ENCODE assay signal across 20 mouse cellular contexts in genomic region chr9:3184343-3184742, GRCm38 (mm10).
DNase-seq lines count a peak whose midpoint lies in the region; ATAC-seq and TF ChIP-seq lines count a peak whose summit lies in the region.
"Had no signal": no experiment of that assay in that cellular context is flagged by ENCODE, and none has a peak within 500 bp of the region (broad histone marks: within the 10 kb centered on the region; RNA-seq: fewer than 3 reads in every experiment).

No protein-coding gene starts in this region.

- no peaks in the 10 kb centered on the region for H3K36me3 ChIP-seq in MEL (ENCODE audit: control insufficient read depth in 1 of 2, insufficient read depth in 2 of 2, low read length in 2 of 2)
- H3K36me3 ChIP-seq in hindbrain, embryonic 13.5 days = no peaks in the 10 kb centered on the region
- H3K36me3 ChIP-seq: G1E had no signal

- H3K9ac ChIP-seq in MEL (ENCODE audit: control insufficient read depth, low read depth, low read length, poor library complexity, severe bottlenecking) = no peak overlapping the region
- no peak overlapping the region for H3K9ac ChIP-seq in hindbrain, embryonic 13.5 days

- no peak overlapping the region for H3K27ac ChIP-seq in MEL (ENCODE audit: control insufficient read depth, low read depth, low read length)
- no peak overlapping the region for H3K27ac ChIP-seq in hindbrain, embryonic 13.5 days

- no peak for ATAC-seq in hindbrain, embryonic 13.5 days (ENCODE audit: low FRiP score)
- ATAC-seq: activated CD4-positive, CD25-positive, alpha-beta regulatory T cell, adult 4 months; CD4-positive, CD25-positive, alpha-beta regulatory T cell, adult 4 months; Patski had no signal

- no peak overlapping the region for H3K4me2 ChIP-seq in hindbrain, embryonic 13.5 days

- H3K9me3 ChIP-seq in MEL (replicated peaks; ENCODE audit: insufficient read depth, low read length) = no peaks in the 10 kb centered on the region
- H3K9me3 ChIP-seq in hindbrain, embryonic 13.5 days = peaks cover 51% of the 10 kb centered on the region
- H3K9me3 ChIP-seq: G1E had no signal

- no peaks in the 10 kb centered on the region for H3K79me2 ChIP-seq in MEL (ENCODE audit: control insufficient read depth, insufficient read depth, low read length, poor library complexity)

- H3K4me3 ChIP-seq in MEL (ENCODE audit: control insufficient read depth in 1 of 2, insufficient read depth in 1 of 2, low read depth in 2 of 2, low read length in 2 of 2) = no peak overlapping the region
- no peak overlapping the region for H3K4me3 ChIP-seq in hindbrain, embryonic 13.5 days

- TF ChIP-seq EP300 in MEL (IDR thresholded peaks at IDR 0.05; ENCODE audit: low read depth in 1 of 2, low read length in 2 of 2) = peak; percentile 65 to 67

- DNase-seq in heart, adult 11 months = peak; percentile 11
- DNase-seq in heart, postnatal 25 days (ENCODE audit: low spot score) = no peak
- peak; percentile 71 for DNase-seq in MEL (ENCODE audit: low read depth, low spot score)
- DNase-seq: adrenal gland, adult 2 months; adrenal gland, adult 8-10 months; adrenal gland, postnatal 10 days; adrenal gland, postnatal 14 days; adrenal gland, postnatal 25 days; adrenal gland, postnatal 36 days; B cell, adult 2 months; cerebellum, adult 11 months; cerebellum, adult 11-12 months; cerebellum, adult 18-20 months; cerebellum, adult 2 months had no signal

- H3K27me3 ChIP-seq in MEL (ENCODE audit: control insufficient read depth in 1 of 2, insufficient read depth in 2 of 2, low read length in 2 of 2) = no peaks in the 10 kb centered on the region
- no peaks in the 10 kb centered on the region for H3K27me3 ChIP-seq in hindbrain, embryonic 13.5 days
- H3K27me3 ChIP-seq: CH12.LX, Patski had no signal

- intact Hi-C loops in heart, postnatal 25 days (cut with DNase I) = no loop called here

- no peaks in the 10 kb centered on the region for H3K4me1 ChIP-seq in MEL (ENCODE audit: control insufficient read depth in 1 of 2, insufficient read depth in 2 of 2, low read length in 2 of 2)
- no peaks in the 10 kb centered on the region for H3K4me1 ChIP-seq in hindbrain, embryonic 13.5 days (replicated peaks)

- TF ChIP-seq RAD21 in MEL (IDR thresholded peaks at IDR 0.05; ENCODE audit: low read depth, low read length) = no peak

- no peak for TF ChIP-seq CTCF in MEL (IDR thresholded peaks at IDR 0.05 in 2 of 3, conservative IDR thresholded peaks at IDR 0.05 in 1 of 3; ENCODE audit: control insufficient read depth in 1 of 3, insufficient read depth in 1 of 3, low read depth in 2 of 3, low read length in 3 of 3, poor library complexity in 1 of 3, severe bottlenecking in 1 of 3)

- no peak for TF ChIP-seq POLR2A in MEL (IDR thresholded peaks at IDR 0.05; ENCODE audit: control insufficient read depth in 1 of 2, insufficient read depth in 1 of 2, low read depth in 1 of 2, low read length in 2 of 2, poor library complexity in 1 of 2)

TF ChIP-seq in MEL, 35 proteins besides CTCF, POLR2A, EP300 and RAD21:
- TF ChIP-seq GATA1 (IDR thresholded peaks at IDR 0.05; ENCODE audit: low read depth, low read length) (peak; percentile 41; the same call in 1 of the 2 replicates), HCFC1 (IDR thresholded peaks at IDR 0.05; ENCODE audit: low read depth, low read length) (no peak), MXI1 (IDR thresholded peaks at IDR 0.05; ENCODE audit: low read depth, low read length) (no peak), ZMIZ1 (IDR thresholded peaks at IDR 0.05; ENCODE audit: low read depth, low read length) (no peak), NRF1 (IDR thresholded peaks at IDR 0.05; ENCODE audit: insufficient read depth, low read depth, low read length, poor library complexity, severe bottlenecking) (no peak), UBTF (IDR thresholded peaks at IDR 0.05; ENCODE audit: borderline replicate concordance, insufficient read depth, low read depth, low read length) (no peak), ELF1 (IDR thresholded peaks at IDR 0.05; ENCODE audit: low read depth, low read length) (no peak), ZNF384 (IDR thresholded peaks at IDR 0.05; ENCODE audit: low read depth, low read length) (peak; percentile 46; the same call in 1 of the 2 replicates), POLR2AphosphoS5 (IDR thresholded peaks at IDR 0.05; ENCODE audit: borderline replicate concordance, low read depth, low read length) (no peak), USF2 (IDR thresholded peaks at IDR 0.05; ENCODE audit: borderline replicate concordance in 1 of 2, insufficient read depth in 1 of 2, low read depth in 1 of 2, low read length in 2 of 2) (no peak), MAX (IDR thresholded peaks at IDR 0.05; ENCODE audit: low read length) (peak; percentile 15; the same call in 1 of the 2 replicates), SIN3A (IDR thresholded peaks at IDR 0.05; ENCODE audit: low read length) (peak; percentile 30; the same call in 1 of the 2 replicates), TAL1 (IDR thresholded peaks at IDR 0.05; ENCODE audit: low read length) (no peak), JUND (IDR thresholded peaks at IDR 0.05; ENCODE audit: low read depth, low read length) (no peak), GABPA (IDR thresholded peaks at IDR 0.05; ENCODE audit: low read depth, low read length) (no peak), TCF12 (IDR thresholded peaks at IDR 0.05; ENCODE audit: low read depth, low read length) (0 out of 2 replicates have a peak, but pooled peaks have one; percentile 36), MEF2A (IDR thresholded peaks at IDR 0.05; ENCODE audit: extremely low read depth, insufficient replicate concordance, low read depth, low read length, poor library complexity, severe bottlenecking) (no peak), MYB (IDR thresholded peaks at IDR 0.05; ENCODE audit: low read depth, low read length) (peak; percentile 37; the same call in 1 of the 2 replicates), POLR2AphosphoS2 (IDR thresholded peaks at IDR 0.05; ENCODE audit: low read length) (no peak), ZC3H11A (IDR thresholded peaks at IDR 0.05; ENCODE audit: low read depth, low read length) (no peak), CHD1 (IDR thresholded peaks at IDR 0.05; ENCODE audit: low read depth, low read length) (no peak), MAZ (IDR thresholded peaks at IDR 0.05; ENCODE audit: low read depth, low read length) (no peak), NELFE (IDR thresholded peaks at IDR 0.05; ENCODE audit: low read depth, low read length) (no peak), MYC (IDR thresholded peaks at IDR 0.05; ENCODE audit: low read depth, low read length) (no peak), KAT2A (conservative IDR thresholded peaks at IDR 0.05; ENCODE audit: low read depth, low read length) (no peak), E2F4 (IDR thresholded peaks at IDR 0.05; ENCODE audit: borderline replicate concordance, low read depth, low read length) (no peak), BHLHE40 (IDR thresholded peaks at IDR 0.05; ENCODE audit: borderline replicate concordance, low read depth, low read length) (no peak), ZKSCAN1 (IDR thresholded peaks at IDR 0.05; ENCODE audit: low read depth, low read length) (no peak), CHD2 (IDR thresholded peaks at IDR 0.05; ENCODE audit: low read length) (no peak), USF1 (IDR thresholded peaks at IDR 0.05; ENCODE audit: low read depth, low read length) (no peak), MAFK (IDR thresholded peaks at IDR 0.05; ENCODE audit: borderline replicate concordance, low read depth, low read length) (peak; percentile 20; the same call in 1 of the 2 replicates), TBP (IDR thresholded peaks at IDR 0.05; ENCODE audit: low read depth, low read length) (no peak), RCOR1 (IDR thresholded peaks at IDR 0.05; ENCODE audit: low read depth, low read length) (peak; percentile 40; the same call in 1 of the 2 replicates), ETS1 (IDR thresholded peaks at IDR 0.05; ENCODE audit: low read depth, low read length) (peak; percentile 87), SMC3 (IDR thresholded peaks at IDR 0.05; ENCODE audit: low read depth, low read length) (no peak)
